Mouse (Mus musculus) ES-E14 (cell line): Measurements from ENCODE around the gene Cx3cr1. TPM values are rescaled to one million over a fixed set of nuclear protein-coding genes. Genes with fewer than 3 reads are reported as not detected.

Experiments used
- DNase-seq: peaks from one replicate; pipeline ENCODE4 v3.0.0-alpha.2; 2013; ENCODE audit warnings: low read depth, low spot score
- H3K27ac ChIP-seq: 2 replicates; pipeline ENCODE4 v1.5.1; 2012; ENCODE audit warnings: low read depth, mild to moderate bottlenecking, low read length, moderate library complexity, mixed read lengths; ENCODE audit not compliant: poor library complexity, insufficient read depth, severe bottlenecking
- H3K36me3 ChIP-seq: 2 replicates; pipeline ENCODE4 v1.6.1; 2012; ENCODE audit warnings: mild to moderate bottlenecking, low read length, moderate library complexity, mixed read lengths; ENCODE audit not compliant: control insufficient read depth, poor library complexity, insufficient read depth, severe bottlenecking
- H3K4me1 ChIP-seq, 2 experiments: fragments of 150-350 bp in 1 of 2; sonication (generic) in 1 of 2; 2 replicates each; pipeline ENCODE4 v1.6.1; 2012; ENCODE audit warnings: low read length in 2 of 2, mild to moderate bottlenecking in 1 of 2, mixed read lengths in 1 of 2; ENCODE audit not compliant: control insufficient read depth in 2 of 2, insufficient read depth in 2 of 2, poor library complexity in 1 of 2
- H3K4me3 ChIP-seq, 2 experiments: fragments of 150-350 bp in 1 of 2; sonication (generic) in 1 of 2; 2 replicates each; pipeline ENCODE4 v1.5.1; 2012; ENCODE audit warnings: low read length in 2 of 2, low read depth in 1 of 2, mild to moderate bottlenecking in 1 of 2, mixed read lengths in 1 of 2; ENCODE audit not compliant: insufficient read depth in 1 of 2, poor library complexity in 1 of 2, severe bottlenecking in 1 of 2
- H3K9ac ChIP-seq: 2 replicates; pipeline ENCODE4 v1.6.1; 2012; ENCODE audit warnings: low read depth, mild to moderate bottlenecking, low read length, mixed read lengths; ENCODE audit not compliant: poor library complexity, insufficient read depth, severe bottlenecking
- H3K9me3 ChIP-seq: fragments of 150-350 bp; sonication (generic); 2 replicates; pipeline ENCODE4 v1.6.1; 2012; ENCODE audit warnings: low read depth, mild to moderate bottlenecking, low read length; ENCODE audit not compliant: control insufficient read depth, insufficient read depth
- CHD2 ChIP-seq: IDR thresholded peaks from 2 replicates; pipeline ENCODE4 v1.6.1; 2014; ENCODE audit warnings: mild to moderate bottlenecking, low read depth, low read length, inconsistent platforms
- HCFC1 ChIP-seq: IDR thresholded peaks from 2 replicates; pipeline ENCODE4 v1.6.1; 2012; ENCODE audit warnings: low read length, inconsistent platforms, borderline replicate concordance; ENCODE audit not compliant: insufficient read depth
- MAFK ChIP-seq: IDR thresholded peaks from 2 replicates; pipeline ENCODE4 v1.6.1; 2014; ENCODE audit warnings: mild to moderate bottlenecking, low read depth, low read length, inconsistent platforms; ENCODE audit not compliant: insufficient read depth
- ZC3H11A ChIP-seq: IDR thresholded peaks from 2 replicates; pipeline ENCODE4 v1.6.1; 2012; ENCODE audit warnings: low read depth, mild to moderate bottlenecking, inconsistent platforms, low read length, borderline replicate concordance
- ZNF384 ChIP-seq: IDR thresholded peaks from 2 replicates; pipeline ENCODE4 v1.6.1; 2012; ENCODE audit warnings: low read depth, low read length, inconsistent platforms
- in situ Hi-C, 2 experiments: fragments of 600-800 bp; cut with MboI; formaldehyde crosslinking; loops; one replicate each; pipeline ENCODE4 v1.15.1; 2025; ENCODE audit warnings: low sequenced_read_pairs in 2 of 2, inconsistent platforms in 1 of 2; ENCODE audit not compliant: unreplicated experiment in 2 of 2
- total RNA-seq: library from RNA; depleted of rRNA; stranded (reverse); fragments of 300-350 nt; gene quantifications from 2 replicates; pipeline ENCODE4 v1.2.3, GENCODE M21; 2012

Cx3cr1 gene
- total RNA-seq, 1 experiment: 0.09 TPM

GRCm38 (mm10) chr9:119970763-119971656, 98.7 kb downstream of the Cx3cr1 start:
- no peak overlapping the region for H3K4me3 ChIP-seq
- no peak for TF ChIP-seq HCFC1
- TF ChIP-seq ZC3H11A: no peak
- TF ChIP-seq MAFK: no peak
- no peak for TF ChIP-seq CHD2
- TF ChIP-seq ZNF384: no peak
- in situ Hi-C loops: no loop called here
- H3K36me3 ChIP-seq: peaks cover 37% of the 10 kb centered on the region
- no peak overlapping the region for H3K27ac ChIP-seq
- H3K4me1 ChIP-seq: peaks cover 0 to 9% of the 10 kb centered on the region in 2 experiments; a peak in 2 of 4 replicates
- DNase-seq: no peak
- no peaks in the 10 kb centered on the region for H3K9me3 ChIP-seq
- no peak overlapping the region for H3K9ac ChIP-seq

- Histone ChIP-seq H3K27ac (no peak overlapping the region), H3K4me3 (no peak overlapping the region), H3K9ac (no peak overlapping the region), H3K9me3 (no peaks in the 10 kb centered on the region), H3K4me1 (peaks cover 0 to 9% of the 10 kb centered on the region in 2 experiments; a peak in 2 of 4 replicates), H3K36me3 (peaks cover 35% of the 10 kb centered on the region)
- TF ChIP-seq HCFC1: no peak
- TF ChIP-seq MAFK: no peak
- no peak for TF ChIP-seq ZNF384
- no peak for TF ChIP-seq CHD2
- no peak for TF ChIP-seq ZC3H11A
- in situ Hi-C loops: no loop called here
- DNase-seq: no peak
Measured at GRCm38 (mm10) chr9:119970221-119970620, 99.5 kb downstream of the Cx3cr1 start.

- Histone ChIP-seq H3K4me3 (no peak overlapping the region), H3K9ac (no peak overlapping the region), H3K9me3 (no peaks in the 10 kb centered on the region), H3K4me1 (peaks cover 0 to 9% of the 10 kb centered on the region in 2 experiments; a peak in 2 of 4 replicates), H3K36me3 (peaks cover 31% of the 10 kb centered on the region), H3K27ac (no peak overlapping the region)
- in situ Hi-C loops: no loop called here
- no peak for DNase-seq
- TF ChIP-seq ZNF384 (no peak), HCFC1 (no peak), MAFK (no peak), CHD2 (no peak), ZC3H11A (no peak)
Measured at GRCm38 (mm10) chr9:119969811-119970210, 99.9 kb downstream of the Cx3cr1 start.

GRCm38 (mm10) chr9:119966221-119966910, 103.3 kb downstream of the Cx3cr1 start:
- in situ Hi-C loops: no loop called here
- no peak for DNase-seq
- Histone ChIP-seq H3K36me3 (peaks cover 4% of the 10 kb centered on the region), H3K9ac (no peak overlapping the region), H3K27ac (no peak overlapping the region), H3K9me3 (no peaks in the 10 kb centered on the region), H3K4me1 (peaks cover 5 to 19% of the 10 kb centered on the region in 2 experiments), H3K4me3 (no peak overlapping the region)
- TF ChIP-seq HCFC1: no peak
- TF ChIP-seq CHD2: no peak
- no peak for TF ChIP-seq ZC3H11A
- TF ChIP-seq MAFK: no peak
- TF ChIP-seq ZNF384: no peak
